Mouse (Mus musculus) neural tube, embryonic 13.5 days (tissue): ENCODE measurements around the gene Mthfsd. TPM values are rescaled to one million over a fixed set of nuclear protein-coding genes. Genes with fewer than 3 reads are reported as not detected.

Source experiments
- ATAC-seq: fragments of 200-750 bp; cut with Nextera tagmentation; 2 replicates; pipeline ENCODE4 v1.8.0; 2017; ENCODE audit warnings: low read depth, mild to moderate bottlenecking, moderate TSS enrichment, moderate library complexity
- H3K27ac ChIP-seq: fragments of 300-500 bp; sonication (generic); replicated peaks from 2 replicates; pipeline ENCODE4 v1.5.1; 2015; ENCODE audit warnings: moderate library complexity, mild to moderate bottlenecking, inconsistent platforms
- H3K27me3 ChIP-seq: fragments of 300-500 bp; sonication (generic); 2 replicates; pipeline ENCODE4 v1.6.1; 2015; ENCODE audit warnings: mild to moderate bottlenecking, inconsistent platforms
- H3K36me3 ChIP-seq: fragments of 300-500 bp; sonication (generic); 2 replicates; pipeline ENCODE4 v1.6.1; 2015; ENCODE audit warnings: mild to moderate bottlenecking, inconsistent platforms
- H3K4me1 ChIP-seq: fragments of 300-500 bp; sonication (generic); replicated peaks from 2 replicates; pipeline ENCODE4 v1.6.1; 2015; ENCODE audit warnings: inconsistent platforms
- H3K4me2 ChIP-seq: fragments of 300-500 bp; sonication (generic); 2 replicates; pipeline ENCODE4 v1.6.1; 2015; ENCODE audit warnings: inconsistent platforms, mild to moderate bottlenecking, moderate library complexity
- H3K4me3 ChIP-seq: fragments of 300-500 bp; sonication (generic); 2 replicates; pipeline ENCODE4 v1.5.1; 2015; ENCODE audit warnings: mild to moderate bottlenecking, inconsistent platforms
- H3K9ac ChIP-seq: fragments of 300-500 bp; sonication (generic); 2 replicates; pipeline ENCODE4 v1.6.1; 2015; ENCODE audit warnings: moderate library complexity, mild to moderate bottlenecking, inconsistent platforms
- H3K9me3 ChIP-seq: fragments of 300-500 bp; sonication (generic); 2 replicates; pipeline ENCODE4 v1.6.1; 2016; ENCODE audit warnings: inconsistent platforms
- WGBS: fragments of 180-500 bp; shearing (Covaris S2); methylation state at CpG from one replicate; pipeline ENCODE4 v1.1.7; 2015; 5-methylcytosine and 5-hydroxymethylcytosine counted together
- polyA plus RNA-seq: library from polyadenylated mRNA; unstranded; fragments of >200 nt; fragmentation: Nextera tagmentation; extraction: Ambion mirVana; gene quantifications from 2 replicates; pipeline ENCODE4 v1.2.1, GENCODE M21; 2015

Gene Mthfsd
- polyA plus RNA-seq, 1 experiment from 2014 or later = 53.8 TPM

- no peak overlapping the region for H3K4me2 ChIP-seq
- ATAC-seq = no peak
- peaks cover 64% of the 10 kb centered on the region for H3K36me3 ChIP-seq
- H3K4me3 ChIP-seq = no peak overlapping the region
- 52% methylated on average over 17 of the region's 17 CpGs for WGBS
- no peak overlapping the region for H3K27ac ChIP-seq
- H3K9me3 ChIP-seq = no peaks in the 10 kb centered on the region
- H3K27me3 ChIP-seq = no peaks in the 10 kb centered on the region
- no peak overlapping the region for H3K9ac ChIP-seq
- peaks cover 20% of the 10 kb centered on the region for H3K4me1 ChIP-seq
These were observed 4.0 kb downstream of the Mthfsd start for GRCm38 (mm10) chr8:121104049-121104818.

GRCm38 (mm10) chr8:121093496-121093895, 14.7 kb downstream of the Mthfsd start:
- no peak overlapping the region for H3K27ac ChIP-seq
- no peak for ATAC-seq
- H3K9ac ChIP-seq = no peak overlapping the region
- H3K9me3 ChIP-seq = no peaks in the 10 kb centered on the region
- H3K36me3 ChIP-seq = peaks cover 24% of the 10 kb centered on the region
- peaks cover 61% of the 10 kb centered on the region for H3K27me3 ChIP-seq
- no peak overlapping the region for H3K4me2 ChIP-seq
- no peak overlapping the region for H3K4me3 ChIP-seq
- H3K4me1 ChIP-seq = no peaks in the 10 kb centered on the region
- 58% methylated on average over 6 of the region's 6 CpGs for WGBS

- ATAC-seq = peak; percentile 48
- Histone ChIP-seq H3K4me2 (no peak overlapping the region), H3K4me3 (no peak overlapping the region), H3K36me3 (peaks cover 15% of the 10 kb centered on the region), H3K27me3 (peaks cover 70% of the 10 kb centered on the region), H3K4me1 (no peaks in the 10 kb centered on the region), H3K9ac (no peak overlapping the region), H3K9me3 (no peaks in the 10 kb centered on the region), H3K27ac (no peak overlapping the region)
- WGBS = 3% methylated on average over 16 of the region's 16 CpGs
These were observed 15.6 kb downstream of the Mthfsd start for GRCm38 (mm10) chr8:121092627-121093026.

GRCm38 (mm10) chr8:121092141-121092540, 16.1 kb downstream of the Mthfsd start:
- Histone ChIP-seq H3K9me3 (no peaks in the 10 kb centered on the region), H3K4me3 (no peak overlapping the region), H3K4me2 (no peak overlapping the region), H3K9ac (no peak overlapping the region), H3K36me3 (peaks cover 11% of the 10 kb centered on the region), H3K27ac (no peak overlapping the region), H3K27me3 (peaks cover 75% of the 10 kb centered on the region), H3K4me1 (no peaks in the 10 kb centered on the region)
- WGBS = 34% methylated on average over 6 of the region's 6 CpGs
- no peak for ATAC-seq

GRCm38 (mm10) chr8:121090716-121091115, 17.5 kb downstream of the Mthfsd start:
- Histone ChIP-seq H3K4me1 (no peaks in the 10 kb centered on the region), H3K27ac (no peak overlapping the region), H3K9me3 (no peaks in the 10 kb centered on the region), H3K4me3 (no peak overlapping the region), H3K36me3 (no peaks in the 10 kb centered on the region), H3K4me2 (no peak overlapping the region), H3K27me3 (peaks cover 89% of the 10 kb centered on the region), H3K9ac (no peak overlapping the region)
- no peak for ATAC-seq
- WGBS = 0% methylated on average over 1 of the region's 1 CpGs

GRCm38 (mm10) chr8:121089631-121090380, 18.4 kb downstream of the Mthfsd start:
- H3K36me3 ChIP-seq = no peaks in the 10 kb centered on the region
- 0 out of 2 replicates have a peak overlapping the region, but pooled peaks have one; percentile 0 for H3K4me3 ChIP-seq
- no peak overlapping the region for H3K9ac ChIP-seq
- H3K9me3 ChIP-seq = no peaks in the 10 kb centered on the region
- H3K4me1 ChIP-seq = peaks cover 3% of the 10 kb centered on the region
- WGBS = 4% methylated on average over 32 of the region's 32 CpGs
- no peak overlapping the region for H3K27ac ChIP-seq
- no peak overlapping the region for H3K4me2 ChIP-seq
- no peak for ATAC-seq
- H3K27me3 ChIP-seq = peaks cover 98% of the 10 kb centered on the region

GRCm38 (mm10) chr8:121088871-121089630, 19.1 kb downstream of the Mthfsd start:
- H3K4me1 ChIP-seq = peaks cover 11% of the 10 kb centered on the region
- H3K9me3 ChIP-seq = no peaks in the 10 kb centered on the region
- H3K27ac ChIP-seq = no peak overlapping the region
- ATAC-seq = no peak
- H3K4me2 ChIP-seq = no peak overlapping the region
- 0 out of 2 replicates have a peak overlapping the region, but pooled peaks have one; percentile 0 for H3K4me3 ChIP-seq
- H3K9ac ChIP-seq = no peak overlapping the region
- 2% methylated on average over 40 of the region's 40 CpGs for WGBS
- no peaks in the 10 kb centered on the region for H3K36me3 ChIP-seq
- H3K27me3 ChIP-seq = peaks cover 100% of the 10 kb centered on the region

GRCm38 (mm10) chr8:121088281-121088680, 19.9 kb downstream of the Mthfsd start:
- WGBS = 4% methylated on average over 8 of the region's 8 CpGs
- no peak overlapping the region for H3K4me2 ChIP-seq
- H3K9me3 ChIP-seq = no peaks in the 10 kb centered on the region
- no peak overlapping the region for H3K4me3 ChIP-seq
- H3K36me3 ChIP-seq = no peaks in the 10 kb centered on the region
- H3K27ac ChIP-seq = no peak overlapping the region
- no peak for ATAC-seq
- peaks cover 100% of the 10 kb centered on the region for H3K27me3 ChIP-seq
- peaks cover 18% of the 10 kb centered on the region for H3K4me1 ChIP-seq
- no peak overlapping the region for H3K9ac ChIP-seq

GRCm38 (mm10) chr8:121086004-121086900, 21.9 kb downstream of the Mthfsd start:
- H3K4me3 ChIP-seq = peak overlapping the region; percentile 36; the same call in 1 of the 2 replicates
- peaks cover 25% of the 10 kb centered on the region for H3K4me1 ChIP-seq
- H3K9ac ChIP-seq = no peak overlapping the region
- 5% methylated on average over 19 of the region's 19 CpGs for WGBS
- H3K27ac ChIP-seq = no peak overlapping the region
- H3K4me2 ChIP-seq = peak overlapping the region; percentile 58; the same call in 1 of the 2 replicates
- H3K9me3 ChIP-seq = no peaks in the 10 kb centered on the region
- ATAC-seq = no peak
- no peaks in the 10 kb centered on the region for H3K36me3 ChIP-seq
- H3K27me3 ChIP-seq = peaks cover 100% of the 10 kb centered on the region

- H3K9ac ChIP-seq = 0 out of 2 replicates have a peak overlapping the region, but pooled peaks have one; percentile 9
- peaks cover 25% of the 10 kb centered on the region for H3K4me1 ChIP-seq
- ATAC-seq = no peak
- peak overlapping the region; percentile 58 for H3K4me2 ChIP-seq
- H3K9me3 ChIP-seq = no peaks in the 10 kb centered on the region
- peak overlapping the region; percentile 36 for H3K4me3 ChIP-seq
- H3K36me3 ChIP-seq = no peaks in the 10 kb centered on the region
- H3K27me3 ChIP-seq = peaks cover 100% of the 10 kb centered on the region
- H3K27ac ChIP-seq = no peak overlapping the region
- 28% methylated on average over 3 of the region's 3 CpGs for WGBS
These were observed 22.6 kb downstream of the Mthfsd start for GRCm38 (mm10) chr8:121085561-121085960.

GRCm38 (mm10) chr8:121085011-121085410, 23.2 kb downstream of the Mthfsd start:
- WGBS = 1% methylated on average over 29 of the region's 30 CpGs
- no peak for ATAC-seq
- H3K27ac ChIP-seq = no peak overlapping the region
- H3K27me3 ChIP-seq = peaks cover 100% of the 10 kb centered on the region
- H3K36me3 ChIP-seq = no peaks in the 10 kb centered on the region
- H3K4me2 ChIP-seq = peak overlapping the region; percentile 58
- peak overlapping the region; percentile 48; the same call in 1 of the 2 replicates for H3K9ac ChIP-seq
- no peaks in the 10 kb centered on the region for H3K9me3 ChIP-seq
- peak overlapping the region; percentile 36 for H3K4me3 ChIP-seq
- H3K4me1 ChIP-seq = peaks cover 25% of the 10 kb centered on the region
